Mouse (Mus musculus) heart, embryonic 12.5 days (tissue): ENCODE data around the gene Fxr1. TPM values are rescaled to one million over a fixed set of nuclear protein-coding genes. Genes with fewer than 3 reads are reported as not detected.

Experiments used
- ATAC-seq: fragments of 200-750 bp; cut with Nextera tagmentation; 2 replicates; pipeline ENCODE4 v1.8.0; 2017; ENCODE audit warnings: moderate TSS enrichment, moderate library complexity; ENCODE audit not compliant: insufficient number of reproducible peaks, low FRiP score
- H3K27ac ChIP-seq: fragments of 300-500 bp; sonication (generic); 2 replicates; pipeline ENCODE4 v1.5.1; 2016; ENCODE audit warnings: mild to moderate bottlenecking, moderate library complexity; ENCODE audit not compliant: poor library complexity, severe bottlenecking
- H3K27me3 ChIP-seq: fragments of 300-500 bp; sonication (generic); replicated peaks from 2 replicates; pipeline ENCODE4 v1.6.1; 2016; ENCODE audit warnings: mild to moderate bottlenecking, moderate library complexity
- H3K36me3 ChIP-seq: fragments of 300-500 bp; sonication (generic); 2 replicates; pipeline ENCODE4 v1.6.1; 2016; ENCODE audit warnings: mild to moderate bottlenecking, moderate library complexity
- H3K4me1 ChIP-seq: fragments of 300-500 bp; sonication (generic); replicated peaks from 2 replicates; pipeline ENCODE4 v1.6.1; 2016; ENCODE audit warnings: mild to moderate bottlenecking
- H3K4me2 ChIP-seq: fragments of 300-500 bp; sonication (generic); 2 replicates; pipeline ENCODE4 v1.6.1; 2016; ENCODE audit warnings: mild to moderate bottlenecking, moderate library complexity
- H3K4me3 ChIP-seq: fragments of 300-500 bp; sonication (generic); 2 replicates; pipeline ENCODE4 v1.5.1; 2016; ENCODE audit warnings: mild to moderate bottlenecking
- H3K9ac ChIP-seq: fragments of 300-500 bp; sonication (generic); 2 replicates; pipeline ENCODE4 v1.6.1; 2016; ENCODE audit warnings: mild to moderate bottlenecking, moderate library complexity
- H3K9me3 ChIP-seq: fragments of 300-500 bp; sonication (generic); replicated peaks from 2 replicates; pipeline ENCODE4 v1.6.1; 2016; ENCODE audit warnings: mild to moderate bottlenecking, moderate library complexity
- WGBS: fragments of 180-500 bp; shearing (Covaris S2); methylation state at CpG from one replicate; pipeline ENCODE4 v1.1.7; 2016; 5-methylcytosine and 5-hydroxymethylcytosine counted together
- polyA plus RNA-seq: library from polyadenylated mRNA; unstranded; fragments of >200 nt; fragmentation: Nextera tagmentation; extraction: Ambion mirVana; gene quantifications from 2 replicates; pipeline ENCODE4 v1.2.1, GENCODE M21; 2016

Gene Fxr1
- polyA plus RNA-seq, 1 experiment from 2014 or later, result 76.1 TPM

GRCm38 (mm10) chr3:34006824-34007223 lies 12.9 kb upstream of the Fxr1 start:
- Histone ChIP-seq H3K27ac (no peak overlapping the region), H3K27me3 (no peaks in the 10 kb centered on the region), H3K9me3 (no peaks in the 10 kb centered on the region), H3K4me1 (peaks cover 6% of the 10 kb centered on the region), H3K9ac (no peak overlapping the region), H3K4me3 (no peak overlapping the region), H3K36me3 (no peaks in the 10 kb centered on the region), H3K4me2 (no peak overlapping the region)
- WGBS, result 72% methylated on average over 3 of the region's 3 CpGs
- no peak for ATAC-seq

DNA sequence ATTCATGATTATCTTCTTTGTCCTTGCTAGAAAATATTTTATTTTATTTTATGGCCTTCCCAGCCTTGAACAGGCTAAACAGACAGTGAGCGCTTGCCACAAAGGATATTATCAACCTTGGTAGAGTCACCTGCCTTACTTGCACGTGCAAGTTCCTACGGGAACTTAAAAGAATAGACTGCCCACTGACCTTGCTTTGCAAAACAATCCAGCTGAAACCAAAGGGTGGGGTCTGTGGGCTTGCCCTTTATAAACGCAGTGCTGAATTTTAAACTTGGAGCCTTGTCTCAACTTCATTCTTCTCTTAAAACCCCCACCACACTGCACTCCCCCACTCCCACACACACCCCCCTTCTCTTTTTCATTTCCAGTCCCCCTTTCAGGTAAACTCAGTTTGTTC lies 12.1 kb upstream of the Fxr1 start:
- no peak overlapping the region for H3K9ac ChIP-seq
- ATAC-seq, result no peak
- peaks cover 6% of the 10 kb centered on the region for H3K4me1 ChIP-seq
- 64% methylated on average over 4 of the region's 4 CpGs for WGBS
- H3K9me3 ChIP-seq, result no peaks in the 10 kb centered on the region
- no peak overlapping the region for H3K4me2 ChIP-seq
- no peak overlapping the region for H3K4me3 ChIP-seq
- H3K27ac ChIP-seq, result peak overlapping the region; percentile 30; the same call in 1 of the 2 replicates
- H3K27me3 ChIP-seq, result no peaks in the 10 kb centered on the region
- H3K36me3 ChIP-seq, result no peaks in the 10 kb centered on the region

- Histone ChIP-seq H3K9ac (no peak overlapping the region), H3K9me3 (no peaks in the 10 kb centered on the region), H3K36me3 (no peaks in the 10 kb centered on the region), H3K4me1 (peaks cover 6% of the 10 kb centered on the region), H3K27ac (peak overlapping the region; percentile 30; the same call in 1 of the 2 replicates), H3K4me3 (no peak overlapping the region), H3K4me2 (no peak overlapping the region), H3K27me3 (no peaks in the 10 kb centered on the region)
- peak; percentile 63; the same call in 1 of the 2 replicates for ATAC-seq
- WGBS, result 41% methylated on average over 6 of the region's 6 CpGs
These were observed 11.6 kb upstream of the Fxr1 start for GRCm38 (mm10) chr3:34008191-34008590.

GRCm38 (mm10) chr3:34020382-34021258 lies 877 bp downstream of the Fxr1 start:
- peaks cover 18% of the 10 kb centered on the region for H3K4me1 ChIP-seq
- no peaks in the 10 kb centered on the region for H3K36me3 ChIP-seq
- under 1% methylated on average over 40 of the region's 70 CpGs for WGBS

GRCm38 (mm10) chr3:34021259-34021828 lies 1.6 kb downstream of the Fxr1 start:
- peak overlapping the region; percentile 71 for H3K4me2 ChIP-seq
- no peak overlapping the region for H3K27ac ChIP-seq
- no peaks in the 10 kb centered on the region for H3K27me3 ChIP-seq
- H3K9ac ChIP-seq, result no peak overlapping the region
- ATAC-seq, result no peak
- H3K9me3 ChIP-seq, result no peaks in the 10 kb centered on the region
- peaks cover 18% of the 10 kb centered on the region for H3K4me1 ChIP-seq
- WGBS, result 48% methylated on average over 4 of the region's 4 CpGs
- peak overlapping the region; percentile 76 for H3K4me3 ChIP-seq
- no peaks in the 10 kb centered on the region for H3K36me3 ChIP-seq

More at GRCm38 (mm10) chr3:34020382-34021258, 877 bp downstream of the Fxr1 start:
- ATAC-seq, result no peak; the same call in 1 of the 2 replicates
- peak overlapping the region; percentile 76 for H3K4me3 ChIP-seq
- peak overlapping the region; percentile 71 for H3K4me2 ChIP-seq
- H3K27me3 ChIP-seq, result no peaks in the 10 kb centered on the region
- H3K9ac ChIP-seq, result peak overlapping the region; percentile 97
- H3K9me3 ChIP-seq, result no peaks in the 10 kb centered on the region
- peak overlapping the region; percentile 93 for H3K27ac ChIP-seq

- Histone ChIP-seq H3K27me3 (no peaks in the 10 kb centered on the region), H3K4me2 (no peak overlapping the region)
- ATAC-seq, result no peak
These were observed 9.2 kb downstream of the Fxr1 start for GRCm38 (mm10) chr3:34028935-34029334.

DNA sequence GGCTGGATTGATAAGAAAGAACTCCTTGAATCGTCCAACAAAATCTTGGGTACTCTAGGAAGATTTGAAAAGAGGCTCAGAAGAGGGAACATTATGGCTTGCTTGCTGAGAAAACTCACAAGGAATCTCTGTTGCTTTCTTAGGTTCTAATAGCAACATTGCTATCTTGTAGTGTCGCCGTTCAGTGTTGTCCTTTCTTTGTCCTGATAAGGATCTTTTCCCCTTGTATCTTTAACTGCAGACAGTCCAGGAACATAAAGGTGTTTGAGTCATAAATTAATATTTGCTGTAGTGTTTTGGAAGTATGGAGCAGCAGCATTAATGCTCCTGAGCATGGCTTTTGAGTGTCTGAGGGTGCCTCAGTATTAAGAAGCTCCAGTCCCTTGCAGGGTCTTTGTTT lies 10.9 kb downstream of the Fxr1 start:
- no peak overlapping the region for H3K4me2 ChIP-seq
- no peaks in the 10 kb centered on the region for H3K36me3 ChIP-seq
- H3K9me3 ChIP-seq, result no peaks in the 10 kb centered on the region
- H3K9ac ChIP-seq, result no peak overlapping the region
- no peaks in the 10 kb centered on the region for H3K27me3 ChIP-seq
- 51% methylated on average over 3 of the region's 3 CpGs for WGBS
- no peak for ATAC-seq
- H3K27ac ChIP-seq, result no peak overlapping the region
- peaks cover 20% of the 10 kb centered on the region; the same call in 1 of the 2 replicates for H3K4me1 ChIP-seq
- H3K4me3 ChIP-seq, result no peak overlapping the region

More at GRCm38 (mm10) chr3:34028935-34029334, 9.2 kb downstream of the Fxr1 start:
- peaks cover 24% of the 10 kb centered on the region; the same call in 1 of the 2 replicates for H3K4me1 ChIP-seq
- no peaks in the 10 kb centered on the region for H3K36me3 ChIP-seq
- no peaks in the 10 kb centered on the region for H3K9me3 ChIP-seq
- no peak overlapping the region for H3K4me3 ChIP-seq
- H3K27ac ChIP-seq, result no peak overlapping the region
- H3K9ac ChIP-seq, result no peak overlapping the region

DNA sequence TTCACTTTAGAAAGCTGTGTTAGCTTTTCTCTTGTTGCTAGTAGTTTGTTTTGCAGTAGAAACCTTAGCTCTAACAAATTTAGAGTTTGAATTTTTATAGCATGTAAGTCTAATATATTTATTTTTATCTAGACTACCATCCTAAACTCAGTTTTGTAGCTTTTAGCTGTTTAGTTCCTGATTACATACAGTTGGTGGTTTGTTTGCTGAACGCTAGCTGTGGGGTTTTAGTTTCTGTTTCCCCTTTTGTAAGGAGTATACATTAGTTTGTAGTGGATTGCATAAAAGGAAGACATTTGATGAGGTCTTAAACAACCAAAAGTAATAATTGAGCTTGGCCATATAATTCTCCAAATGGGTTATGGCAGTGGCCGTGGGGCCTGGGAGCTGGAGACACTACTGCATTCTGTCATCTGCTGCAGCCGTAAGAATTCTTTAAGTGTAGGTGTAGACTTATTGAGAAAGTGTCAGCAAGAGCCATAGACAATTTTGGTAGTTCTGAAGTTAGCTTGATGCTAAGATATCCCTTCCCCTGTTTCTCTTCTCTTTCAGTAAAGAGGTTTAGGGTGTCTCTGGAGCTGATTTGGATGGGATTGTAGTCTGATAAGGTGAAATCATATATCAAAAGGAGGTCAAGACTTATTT lies 14.1 kb downstream of the Fxr1 start:
- Histone ChIP-seq H3K4me3 (no peak overlapping the region), H3K4me1 (peaks cover 26% of the 10 kb centered on the region), H3K4me2 (no peak overlapping the region), H3K9ac (no peak overlapping the region), H3K36me3 (no peaks in the 10 kb centered on the region), H3K9me3 (no peaks in the 10 kb centered on the region), H3K27me3 (no peaks in the 10 kb centered on the region), H3K27ac (no peak overlapping the region)
- no peak for ATAC-seq
- 74% methylated on average over 3 of the region's 3 CpGs for WGBS

DNA sequence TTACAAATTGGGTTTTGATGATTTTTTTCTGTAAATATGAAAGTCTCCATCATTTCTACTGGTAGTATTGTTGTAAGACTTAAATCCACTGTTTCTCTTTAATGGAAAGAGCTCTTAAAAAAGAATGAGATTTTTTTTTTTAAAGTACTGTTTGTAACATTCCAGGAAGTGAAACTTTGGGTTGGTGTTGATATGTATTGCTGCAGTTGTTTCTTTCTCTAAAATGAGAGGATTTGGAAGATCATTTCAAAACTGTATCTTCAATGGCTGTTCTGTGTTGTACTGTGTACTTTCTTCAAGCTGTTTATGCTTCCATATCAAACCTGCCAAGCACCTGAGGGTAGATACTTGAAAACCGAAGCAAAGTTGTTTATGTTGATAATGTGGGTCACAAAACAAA lies 15.1 kb downstream of the Fxr1 start:
- H3K4me1 ChIP-seq, result peaks cover 30% of the 10 kb centered on the region
- no peak overlapping the region for H3K27ac ChIP-seq
- no peak overlapping the region for H3K4me3 ChIP-seq
- 55% methylated on average over 1 of the region's 1 CpGs for WGBS
- H3K9ac ChIP-seq, result no peak overlapping the region
- no peak overlapping the region for H3K4me2 ChIP-seq
- ATAC-seq, result no peak
- no peaks in the 10 kb centered on the region for H3K27me3 ChIP-seq
- H3K9me3 ChIP-seq, result no peaks in the 10 kb centered on the region
- H3K36me3 ChIP-seq, result no peaks in the 10 kb centered on the region

DNA sequence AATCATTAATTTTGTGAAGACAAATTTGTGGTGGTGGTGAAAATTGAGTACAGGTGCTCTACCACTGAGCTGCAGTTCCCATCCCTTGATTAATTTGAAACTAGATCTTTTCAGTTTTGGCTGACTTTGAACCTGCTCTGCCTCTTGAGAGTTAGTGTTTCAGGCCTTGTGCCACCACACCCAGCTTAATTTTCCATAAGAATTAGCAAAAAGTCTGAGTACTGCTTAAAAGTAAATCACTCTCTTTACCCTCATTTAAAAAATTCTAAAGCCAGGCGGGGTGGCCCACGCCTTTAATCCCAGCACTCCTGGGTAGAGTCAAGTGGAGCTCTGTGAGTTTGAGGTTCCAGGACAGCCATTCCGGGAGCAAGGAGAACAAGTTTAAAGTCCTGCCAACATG lies 16.0 kb downstream of the Fxr1 start:
- Histone ChIP-seq H3K27ac (no peak overlapping the region), H3K4me1 (peaks cover 28% of the 10 kb centered on the region), H3K4me3 (no peak overlapping the region), H3K4me2 (no peak overlapping the region), H3K27me3 (no peaks in the 10 kb centered on the region), H3K36me3 (peaks cover 3% of the 10 kb centered on the region; the same call in 1 of the 2 replicates), H3K9ac (no peak overlapping the region), H3K9me3 (no peaks in the 10 kb centered on the region)
- WGBS, result 84% methylated on average over 3 of the region's 3 CpGs
- no peak for ATAC-seq

DNA sequence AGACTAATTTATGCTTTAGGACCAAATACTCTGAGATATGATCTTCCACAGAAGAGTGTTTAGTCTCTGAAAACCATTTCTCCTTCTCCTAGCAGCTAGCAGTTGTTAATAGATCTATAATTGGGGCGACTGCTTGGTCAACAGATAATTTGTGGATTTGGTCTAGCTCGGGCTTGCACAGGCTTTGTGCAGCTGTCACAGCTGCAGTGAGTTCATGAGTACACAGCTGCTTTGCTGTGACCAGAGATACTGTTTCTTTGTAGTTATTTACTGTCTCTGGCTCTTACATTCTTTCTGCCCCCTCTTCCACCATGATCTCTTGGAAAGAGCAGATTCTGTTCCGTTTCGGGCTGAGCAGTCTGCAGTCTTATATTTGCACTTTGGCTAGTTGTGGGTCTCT lies 22.2 kb downstream of the Fxr1 start:
- Histone ChIP-seq H3K9me3 (no peaks in the 10 kb centered on the region), H3K4me3 (no peak overlapping the region), H3K4me1 (peaks cover 12% of the 10 kb centered on the region), H3K27ac (no peak overlapping the region), H3K36me3 (peaks cover 25% of the 10 kb centered on the region), H3K4me2 (no peak overlapping the region), H3K9ac (no peak overlapping the region), H3K27me3 (no peaks in the 10 kb centered on the region)
- ATAC-seq, result no peak
- 91% methylated on average over 4 of the region's 4 CpGs for WGBS
